Mouse (Mus musculus): ENCODE results near the gene Rimklb. TPM values are rescaled to one million over a fixed set of nuclear protein-coding genes. Genes with fewer than 3 reads are reported as not detected.
"Not testable (repeated sequence)": the region's sequence is repeated elsewhere in the genome, so short reads cannot be mapped to it uniquely, and the experiment has no call there.

Gene Rimklb
- polyA plus RNA-seq, 1 experiment = 0.33 TPM

DNA sequence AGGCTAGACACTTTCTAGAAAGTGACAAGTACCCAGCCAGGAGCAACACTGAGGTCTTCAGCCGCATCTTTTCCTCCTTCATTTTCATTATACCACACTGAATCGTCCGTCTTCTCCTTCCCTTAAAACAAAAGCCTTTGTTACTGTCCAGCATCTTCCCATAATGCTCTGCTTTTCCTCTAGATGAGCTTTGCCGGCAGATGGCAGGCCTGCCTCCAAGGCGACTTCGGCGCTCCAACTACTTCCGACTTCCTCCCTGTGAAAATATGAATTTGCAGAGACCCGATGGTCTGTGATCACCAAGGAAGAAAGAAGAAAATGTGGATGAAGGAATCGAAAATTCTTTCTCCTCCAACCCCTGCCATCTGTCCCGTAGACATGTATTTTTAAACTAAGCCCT lies 29.6 kb upstream of the Rimklb start:
- no peaks in the 10 kb centered on the region for H3K4me1 ChIP-seq (ENCODE audit: control insufficient read depth, insufficient read depth, low read length)
- 70% methylated on average over 11 of the region's 11 CpGs for WGBS
- no peak overlapping the region for H3K4me3 ChIP-seq (replicated peaks; ENCODE audit: extremely low read depth, low read depth, low read length)
- DNase-seq = no peak
- TF ChIP-seq CTCF (IDR thresholded peaks at IDR 0.05; ENCODE audit: insufficient read depth, low read length) = no peak
- TF ChIP-seq POLR2A (IDR thresholded peaks at IDR 0.05; ENCODE audit: borderline replicate concordance, extremely low read depth, low read depth, low read length) = no peak

DNA sequence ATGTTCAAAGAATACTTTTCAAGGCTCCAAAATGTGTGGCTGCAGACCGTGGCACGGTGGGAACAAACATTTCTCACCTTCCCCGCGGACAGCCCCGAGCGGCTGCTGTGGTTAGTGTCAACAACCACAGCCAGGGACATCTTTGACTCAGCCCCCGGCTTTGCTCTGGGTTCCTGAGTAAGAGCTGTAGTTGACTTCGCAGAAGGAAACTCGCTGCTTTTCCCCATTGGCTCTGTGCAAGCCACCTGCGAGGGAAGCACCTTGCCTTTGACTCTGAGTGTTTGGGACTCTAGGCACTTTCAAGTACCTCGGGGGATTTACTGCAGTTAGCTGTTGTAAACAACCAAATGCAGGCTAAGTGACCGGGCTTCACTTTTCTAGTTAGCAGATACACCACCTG lies 29.0 kb upstream of the Rimklb start:
- TF ChIP-seq POLR2A (IDR thresholded peaks at IDR 0.05; ENCODE audit: borderline replicate concordance, extremely low read depth, low read depth, low read length) (no peak), CTCF (IDR thresholded peaks at IDR 0.05; ENCODE audit: insufficient read depth, low read length) (no peak)
- no peak overlapping the region for H3K4me3 ChIP-seq (replicated peaks; ENCODE audit: extremely low read depth, low read depth, low read length)
- no peak for DNase-seq
- 27% methylated on average over 12 of the region's 12 CpGs for WGBS
- no peaks in the 10 kb centered on the region for H3K4me1 ChIP-seq (ENCODE audit: control insufficient read depth, insufficient read depth, low read length)

DNA sequence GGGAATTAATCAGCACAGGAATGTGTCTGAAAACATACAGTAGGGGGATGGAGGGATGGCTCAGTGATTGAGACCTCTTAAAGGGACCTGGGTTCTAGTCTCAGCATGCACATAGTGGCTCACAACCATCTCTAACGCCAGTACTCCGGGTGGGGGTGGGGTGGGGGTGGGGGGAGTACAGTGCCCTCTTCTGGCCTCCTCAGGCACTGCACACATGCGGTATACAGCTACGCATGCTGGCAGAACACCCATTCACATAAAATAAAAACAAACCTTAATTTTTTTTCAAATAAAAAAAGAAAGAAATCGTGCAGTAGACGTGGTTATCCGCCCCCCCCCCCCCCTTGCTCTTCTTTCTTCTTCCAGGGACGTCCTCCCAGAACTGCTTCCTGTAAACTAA lies 24.7 kb upstream of the Rimklb start:
- 84% methylated on average over 8 of the region's 8 CpGs for WGBS
- no peak for TF ChIP-seq CTCF (IDR thresholded peaks at IDR 0.05; ENCODE audit: insufficient read depth, low read length)
- no peak for TF ChIP-seq POLR2A (IDR thresholded peaks at IDR 0.05; ENCODE audit: borderline replicate concordance, extremely low read depth, low read depth, low read length)
- Histone ChIP-seq H3K4me3 (replicated peaks; ENCODE audit: extremely low read depth, low read depth, low read length) (no peak overlapping the region), H3K4me1 (ENCODE audit: control insufficient read depth, insufficient read depth, low read length) (no peaks in the 10 kb centered on the region)
- no peak for DNase-seq

DNA sequence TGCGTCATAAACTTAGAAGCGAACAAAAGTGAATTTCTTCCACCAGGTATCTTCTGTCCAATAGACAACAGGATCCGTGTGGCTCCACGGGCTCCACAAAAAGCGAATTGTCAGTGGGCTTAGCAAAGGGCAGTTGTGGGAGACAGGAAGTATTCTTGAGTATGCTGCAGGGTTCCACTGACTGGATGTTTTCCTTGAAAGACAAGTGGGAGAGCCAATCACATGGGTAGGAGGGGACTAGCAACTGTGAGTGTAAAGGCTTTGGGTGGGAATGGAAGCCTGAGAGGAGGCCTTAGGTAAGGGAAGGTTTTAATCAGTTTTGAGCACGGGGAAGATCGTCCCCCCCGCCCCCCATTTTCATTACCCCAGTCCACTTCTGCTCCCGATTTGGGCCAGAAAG lies 24.0 kb upstream of the Rimklb start:
- no peak overlapping the region for H3K4me3 ChIP-seq (replicated peaks; ENCODE audit: extremely low read depth, low read depth, low read length)
- WGBS = 70% methylated on average over 9 of the region's 9 CpGs
- TF ChIP-seq POLR2A (IDR thresholded peaks at IDR 0.05; ENCODE audit: borderline replicate concordance, extremely low read depth, low read depth, low read length) = no peak
- no peak for TF ChIP-seq CTCF (IDR thresholded peaks at IDR 0.05; ENCODE audit: insufficient read depth, low read length)
- DNase-seq = no peak
- no peaks in the 10 kb centered on the region for H3K4me1 ChIP-seq (ENCODE audit: control insufficient read depth, insufficient read depth, low read length)

DNA sequence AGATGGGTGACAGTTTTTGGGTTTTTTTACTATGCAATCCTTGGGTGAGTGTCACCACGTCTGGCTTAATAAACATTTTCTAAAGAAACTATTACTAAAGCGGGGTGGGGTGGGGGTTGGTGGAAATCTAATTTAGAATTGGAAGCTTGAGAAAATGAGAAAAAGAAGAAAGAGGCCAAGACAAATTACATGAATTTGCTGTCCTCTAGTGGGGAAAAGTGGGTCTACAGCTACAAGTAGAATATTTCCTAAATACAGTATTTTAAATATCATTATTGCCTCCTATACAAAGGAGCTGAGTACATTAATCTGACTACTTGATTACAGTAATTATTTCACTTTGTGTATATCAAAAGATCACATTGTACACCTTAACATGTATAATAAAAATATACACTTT lies 20.8 kb upstream of the Rimklb start:
- H3K4me3 ChIP-seq (replicated peaks; ENCODE audit: extremely low read depth, low read depth, low read length) = no peak overlapping the region
- TF ChIP-seq CTCF (IDR thresholded peaks at IDR 0.05; ENCODE audit: insufficient read depth, low read length) (no peak), POLR2A (IDR thresholded peaks at IDR 0.05; ENCODE audit: borderline replicate concordance, extremely low read depth, low read depth, low read length) (no peak)
- 29% methylated on average over 2 of the region's 2 CpGs for WGBS
- H3K4me1 ChIP-seq (ENCODE audit: control insufficient read depth, insufficient read depth, low read length) = no peaks in the 10 kb centered on the region
- DNase-seq = no peak

DNA sequence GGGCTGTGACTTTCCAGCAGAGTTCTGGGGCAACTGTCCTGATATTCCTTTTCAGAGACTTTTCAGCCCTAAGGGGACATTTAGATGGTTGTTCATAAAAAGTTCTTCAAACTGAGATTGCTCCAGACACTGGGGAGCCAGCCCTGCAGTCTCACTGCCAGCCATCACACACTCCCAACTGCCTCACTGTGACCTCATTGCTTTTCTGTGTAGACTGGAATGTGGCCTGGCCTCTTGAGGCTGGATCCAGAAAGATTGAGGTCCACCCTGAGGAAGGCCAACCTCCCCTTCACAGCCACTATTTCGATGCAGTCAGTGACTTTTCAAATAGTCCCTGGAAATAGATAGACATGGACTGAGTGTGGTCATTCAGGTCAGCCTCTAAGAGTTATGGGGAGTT lies 19.1 kb upstream of the Rimklb start:
- Histone ChIP-seq H3K4me3 (replicated peaks; ENCODE audit: extremely low read depth, low read depth, low read length) (no peak overlapping the region), H3K4me1 (ENCODE audit: control insufficient read depth, insufficient read depth, low read length) (no peaks in the 10 kb centered on the region)
- TF ChIP-seq CTCF (IDR thresholded peaks at IDR 0.05; ENCODE audit: insufficient read depth, low read length) (no peak), POLR2A (IDR thresholded peaks at IDR 0.05; ENCODE audit: borderline replicate concordance, extremely low read depth, low read depth, low read length) (no peak)
- no peak for DNase-seq
- 56% methylated on average over 1 of the region's 1 CpGs for WGBS

DNA sequence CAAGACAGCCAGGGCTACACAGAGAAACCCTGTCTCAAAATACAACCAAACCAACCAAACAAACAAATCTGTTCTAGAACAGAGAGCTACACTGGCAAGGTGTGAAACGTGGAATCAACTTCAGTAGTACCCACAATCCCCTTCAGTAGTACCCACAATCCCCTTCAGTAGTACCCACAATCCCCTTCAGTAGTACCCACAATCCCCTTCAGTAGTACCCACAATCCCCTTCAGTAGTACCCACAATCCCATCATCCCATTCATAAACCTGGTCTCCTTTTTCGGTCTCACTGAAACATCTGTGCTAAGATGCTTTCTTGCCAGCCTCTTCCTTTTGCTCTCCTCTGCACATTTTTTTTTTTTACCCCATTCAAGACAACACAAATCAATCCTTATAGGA lies 17.2 kb upstream of the Rimklb start:
- WGBS = 79% methylated on average over 2 of the region's 2 CpGs
- DNase-seq; H3K4me1 ChIP-seq (ENCODE audit: control insufficient read depth, insufficient read depth, low read length); H3K4me3 ChIP-seq (replicated peaks; ENCODE audit: extremely low read depth, low read depth, low read length): not testable (repeated sequence)

DNA sequence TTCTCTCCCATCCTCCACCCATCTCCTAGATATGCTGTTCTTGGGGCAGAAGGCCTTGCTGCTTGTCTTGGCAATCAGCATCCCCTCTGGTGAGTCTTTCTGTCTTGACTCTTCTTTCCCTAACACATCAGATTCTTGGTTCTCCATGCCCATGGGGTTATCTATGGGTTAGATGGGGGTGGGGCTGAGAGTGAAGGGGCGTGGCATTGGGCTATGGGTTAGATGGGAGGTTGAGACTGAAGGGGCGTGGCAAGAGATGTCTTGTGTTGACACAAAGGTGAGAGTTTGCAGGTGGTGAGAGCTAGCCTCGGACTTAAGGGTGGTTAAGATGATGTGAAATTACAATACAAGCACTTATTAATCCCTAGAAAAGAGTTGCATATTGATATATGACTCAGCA lies 15.8 kb upstream of the Rimklb start:
- DNase-seq = no peak
- no peak for TF ChIP-seq CTCF (IDR thresholded peaks at IDR 0.05; ENCODE audit: insufficient read depth, low read length)
- Histone ChIP-seq H3K4me1 (ENCODE audit: control insufficient read depth, insufficient read depth, low read length) (no peaks in the 10 kb centered on the region), H3K4me3 (replicated peaks; ENCODE audit: extremely low read depth, low read depth, low read length) (no peak overlapping the region)
- WGBS = 64% methylated on average over 3 of the region's 3 CpGs

DNA sequence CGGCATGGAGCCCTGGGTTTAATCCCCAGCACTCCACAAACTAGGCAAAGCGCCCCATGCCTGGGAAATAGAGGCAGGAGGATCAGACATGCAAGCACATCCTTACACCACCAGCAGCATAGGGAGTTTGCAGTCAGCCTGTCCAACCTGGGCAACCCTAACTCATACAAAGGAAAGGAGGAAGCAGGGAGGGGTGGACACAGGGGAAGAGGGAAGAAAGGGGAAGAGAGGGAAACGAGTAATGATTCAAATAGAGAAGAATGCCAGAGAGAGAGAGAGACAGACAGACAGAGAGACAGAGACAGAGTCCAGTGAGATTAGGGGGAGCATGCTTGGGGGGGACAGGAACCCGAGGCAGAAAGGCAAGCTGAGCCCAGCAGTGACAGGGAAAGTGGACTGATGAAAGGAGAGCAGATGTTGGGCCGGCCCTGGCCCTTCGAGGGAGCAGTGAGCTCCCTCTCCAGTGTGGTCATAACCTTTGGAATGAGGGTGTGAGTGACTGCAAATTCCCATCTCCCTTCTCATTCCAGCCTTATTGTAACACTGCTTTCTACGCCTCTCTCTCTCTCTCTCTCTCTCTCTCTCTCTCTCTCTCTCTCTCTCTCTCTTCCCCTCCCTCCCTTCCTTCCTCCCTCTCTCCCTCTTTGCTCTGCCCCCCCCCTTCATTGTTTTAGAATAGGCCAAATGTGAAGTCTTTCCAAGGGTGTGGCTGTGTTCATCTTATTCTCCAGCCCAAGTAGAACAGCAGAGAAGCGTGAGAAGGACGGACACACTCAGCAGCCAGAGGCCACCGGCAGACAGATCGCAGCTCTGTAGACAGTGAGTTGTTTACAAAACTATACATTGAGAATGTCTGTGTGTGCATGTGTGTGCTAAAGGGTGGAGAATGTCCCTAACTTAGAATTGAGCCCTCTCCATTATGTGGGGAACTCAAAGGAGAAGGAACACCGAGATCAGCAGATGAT lies 14.6 kb upstream of the Rimklb start:
- DNase-seq = no peak
- Histone ChIP-seq H3K4me3 (replicated peaks; ENCODE audit: extremely low read depth, low read depth, low read length) (peak overlapping the region; percentile 44), H3K4me1 (ENCODE audit: control insufficient read depth, insufficient read depth, low read length) (no peaks in the 10 kb centered on the region)
- 37% methylated on average over 12 of the region's 12 CpGs for WGBS
- no peak for TF ChIP-seq CTCF (IDR thresholded peaks at IDR 0.05; ENCODE audit: insufficient read depth, low read length)
- no peak for TF ChIP-seq POLR2A (IDR thresholded peaks at IDR 0.05; ENCODE audit: borderline replicate concordance, extremely low read depth, low read depth, low read length)

DNA sequence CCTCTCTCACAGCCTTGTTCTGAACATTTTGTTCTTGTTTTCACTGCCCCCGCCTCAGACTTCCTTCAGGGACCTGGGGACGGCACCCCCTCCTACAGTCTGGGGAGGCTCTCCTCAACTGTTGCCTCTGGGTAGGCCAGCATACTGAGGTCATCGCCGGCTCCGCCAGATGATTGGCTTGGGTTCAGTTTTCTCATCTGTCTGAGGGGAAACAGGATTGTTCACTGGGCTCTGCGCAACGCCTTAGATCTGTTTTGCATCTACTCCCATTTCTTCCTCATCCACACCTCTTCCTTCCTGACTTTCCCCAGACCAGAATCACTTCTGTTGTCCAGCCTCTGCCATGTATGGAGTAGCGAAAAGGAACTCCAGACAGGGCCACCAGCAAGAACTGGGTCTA lies 9.9 kb upstream of the Rimklb start:
- 42% methylated on average over 8 of the region's 8 CpGs for WGBS
- DNase-seq = no peak
- TF ChIP-seq CTCF (IDR thresholded peaks at IDR 0.05; ENCODE audit: insufficient read depth, low read length) (no peak), POLR2A (IDR thresholded peaks at IDR 0.05; ENCODE audit: borderline replicate concordance, extremely low read depth, low read depth, low read length) (no peak)
- Histone ChIP-seq H3K4me1 (ENCODE audit: control insufficient read depth, insufficient read depth, low read length) (no peaks in the 10 kb centered on the region), H3K4me3 (replicated peaks; ENCODE audit: extremely low read depth, low read depth, low read length) (no peak overlapping the region)
